Mouse (Mus musculus) CH12.LX (cell line): ENCODE measurements around the gene Fam214b.

Source experiments
- CHD2 ChIP-seq: IDR thresholded peaks from 2 replicates; pipeline ENCODE4 v1.6.1; 2011; ENCODE audit warnings: low read length, improper control_type of control experiment
- CTCF ChIP-seq, 2 experiments: IDR thresholded peaks in 1 of 2; conservative IDR thresholded peaks in 1 of 2; 2 replicates each; pipeline ENCODE4 v1.5.1; 2011 to 2012; ENCODE audit warnings: low read depth in 2 of 2, low read length in 2 of 2, improper control_type of control experiment in 1 of 2, inconsistent platforms in 1 of 2, mild to moderate bottlenecking in 1 of 2, moderate library complexity in 1 of 2
- E2F4 ChIP-seq: IDR thresholded peaks from 2 replicates; pipeline ENCODE4 v1.6.1; 2011; ENCODE audit warnings: low read depth, low read length, improper control_type of control experiment; ENCODE audit not compliant: insufficient replicate concordance
- KAT2A ChIP-seq: IDR thresholded peaks from 2 replicates; pipeline ENCODE4 v1.6.1; 2012; ENCODE audit warnings: low read length, improper control_type of control experiment, inconsistent platforms; ENCODE audit not compliant: insufficient replicate concordance
- NELFE ChIP-seq: IDR thresholded peaks from 2 replicates; pipeline ENCODE4 v1.6.1; 2011; ENCODE audit warnings: low read depth, low read length, improper control_type of control experiment
- PAX5 ChIP-seq: IDR thresholded peaks from 2 replicates; pipeline ENCODE4 v1.6.1; 2012; ENCODE audit warnings: low read length, inconsistent platforms, mixed read lengths
- POLR2A ChIP-seq: IDR thresholded peaks from 2 replicates; pipeline ENCODE4 v1.6.1; 2011; ENCODE audit warnings: low read depth, mild to moderate bottlenecking, improper control_type of control experiment, low read length
- TCF12 ChIP-seq: IDR thresholded peaks from 2 replicates; pipeline ENCODE4 v1.6.1; 2014; ENCODE audit warnings: low read depth, mild to moderate bottlenecking, inconsistent platforms, low read length, improper control_type of control experiment

DNA sequence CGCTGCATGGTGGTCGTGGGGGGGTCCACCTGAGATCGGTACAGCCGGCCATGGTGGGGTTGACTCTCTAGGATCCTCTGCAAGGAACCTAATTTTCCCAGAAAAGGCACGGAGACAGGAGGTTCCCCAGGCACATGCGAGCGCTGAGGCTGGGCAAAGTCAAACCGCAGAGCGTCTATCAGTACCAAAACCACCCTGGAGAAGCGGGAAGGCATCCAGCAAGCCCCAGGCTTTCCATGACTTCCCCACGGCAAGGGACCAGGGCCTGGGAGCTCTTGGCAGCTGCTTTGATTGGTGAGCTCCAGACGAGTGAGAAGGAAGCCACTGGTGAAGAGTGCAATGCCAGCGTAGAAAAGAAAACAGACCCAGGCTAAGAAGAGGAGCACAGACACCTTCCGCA is 21.3 kb downstream of the Fam214b start:
- TF ChIP-seq PAX5 (no peak), E2F4 (no peak), CTCF (conservative IDR thresholded peaks at IDR 0.05 in 1 of 2, IDR thresholded peaks at IDR 0.05 in 1 of 2; ENCODE audit: low read depth in 2 of 2, low read length in 2 of 2) (no peak), POLR2A (no peak), CHD2 (no peak), NELFE (no peak), TCF12 (no peak), KAT2A (no peak)
